Mouse (Mus musculus): ENCODE data around the gene Dhx34. TPM values are rescaled to one million over a fixed set of nuclear protein-coding genes. Genes with fewer than 3 reads are reported as not detected.

Dhx34 gene
- total RNA-seq, 2 experiments from 2014 or later: 10.7 to 12.5 TPM

- no peak for DNase-seq (ENCODE audit: low spot score in 2 of 2)
Observed at GRCm38 (mm10) chr7:16162036-16162435, 59.8 kb downstream of the Dhx34 start.

GRCm38 (mm10) chr7:16161302-16161701 is 60.5 kb downstream of the Dhx34 start:
- no peak for DNase-seq (ENCODE audit: low spot score in 2 of 2)

- peak in 1 of 2 experiments; percentile 62 for DNase-seq (ENCODE audit: low spot score in 2 of 2)
Observed at GRCm38 (mm10) chr7:16160702-16161101, 61.1 kb downstream of the Dhx34 start.

GRCm38 (mm10) chr7:16158735-16159134 is 63.1 kb downstream of the Dhx34 start:
- DNase-seq (ENCODE audit: low spot score in 2 of 2): no peak

GRCm38 (mm10) chr7:16156105-16156714 is 65.6 kb downstream of the Dhx34 start:
- DNase-seq (ENCODE audit: low spot score in 2 of 2): no peak

- DNase-seq (ENCODE audit: low spot score in 2 of 2): no peak
Observed at GRCm38 (mm10) chr7:16155132-16155872, 66.5 kb downstream of the Dhx34 start.

- peak in 1 of 2 experiments; percentile 73 for DNase-seq (ENCODE audit: low spot score in 2 of 2)
Observed at GRCm38 (mm10) chr7:16153522-16153921, 68.3 kb downstream of the Dhx34 start.

GRCm38 (mm10) chr7:16150191-16151145 is 71.4 kb downstream of the Dhx34 start:
- DNase-seq (ENCODE audit: low spot score in 2 of 2): no peak

- DNase-seq (ENCODE audit: low spot score in 2 of 2): peak; percentile 88 to 93
Observed at GRCm38 (mm10) chr7:16149241-16149640, 72.6 kb downstream of the Dhx34 start.

- DNase-seq (ENCODE audit: low spot score in 2 of 2): no peak
Observed at GRCm38 (mm10) chr7:16147643-16148042, 74.2 kb downstream of the Dhx34 start.

Other genes starting within 250 kb of the Dhx34 start
- gene Bicra, start 174.1 kb downstream of the Dhx34 start, total RNA-seq (2021): 10 to 100 TPM; 19.6 to 20.7 TPM
- under 1 TPM; 0.41 to 0.89 TPM for gene Zfp541, start 160.2 kb downstream of the Dhx34 start, total RNA-seq (2021)
- gene Napa, start 123.6 kb downstream of the Dhx34 start, total RNA-seq (2021): 100 to 1,000 TPM; 293 to 307 TPM
- gene Kptn, start 102.1 kb downstream of the Dhx34 start, total RNA-seq (2021): 10 to 100 TPM; 34.2 to 34.3 TPM
- gene Slc8a2, start 92.2 kb downstream of the Dhx34 start, total RNA-seq (2021): 100 to 1,000 TPM; 277 to 290 TPM
- 10 to 100 TPM; 33.7 to 38.2 TPM for gene Meis3, start 46.9 kb downstream of the Dhx34 start, total RNA-seq (2021)
- gene C5ar2, start 22.1 kb upstream of the Dhx34 start, total RNA-seq (2021): under 1 TPM; 0.56 to 0.67 TPM
- 1 to 10 TPM; 1.2 to 1.6 TPM for gene C5ar1, start 37.5 kb upstream of the Dhx34 start, total RNA-seq (2021)
- gene Inafm1, start 51.6 kb upstream of the Dhx34 start, total RNA-seq (2021): 10 to 100 TPM; 31.9 to 34.8 TPM
- 10 to 100 TPM; 72.4 to 80.2 TPM for gene Ccdc9, start 64.8 kb upstream of the Dhx34 start, total RNA-seq (2021)
- gene Bbc3, start 86.4 kb upstream of the Dhx34 start, total RNA-seq (2021): 10 to 100 TPM in 1 of 2 experiments, 1 to 10 TPM in 1; 8.2 to 12.4 TPM
- 100 to 1,000 TPM in 1 of 2 experiments, 10 to 100 TPM in 1; 95.4 to 100 TPM for gene Sae1, start 165.8 kb upstream of the Dhx34 start, total RNA-seq (2021)
- gene Zc3h4, start 178.9 kb upstream of the Dhx34 start, total RNA-seq (2021): 10 to 100 TPM; 55.9 to 56.9 TPM
- gene Tmem160, start 230.7 kb upstream of the Dhx34 start, total RNA-seq (2021): 10 to 100 TPM; 63.6 to 66.4 TPM

Data from layer of hippocampus, adult 18-20 months (tissue).